Mouse (Mus musculus): ENCODE measurements around the gene Cyp2f2.

GRCm38 (mm10) chr7:27179217-27179918 is 59.7 kb downstream of the Cyp2f2 start:
- TF ChIP-seq CTCF (IDR thresholded peaks at IDR 0.05; ENCODE audit: borderline replicate concordance, extremely low read depth, insufficient read depth, insufficient read length), result no peak
- TF ChIP-seq POLR2A (IDR thresholded peaks at IDR 0.05; ENCODE audit: borderline replicate concordance, extremely low read depth, insufficient read depth, insufficient read length, poor library complexity, severe bottlenecking), result no peak
